Mouse (Mus musculus) heart, postnatal 0 days (tissue): ENCODE measurements at regions not wholly inside any gene's neighbourhood (a gene's known extent, or its start where the extent isn't known, plus 50 kb on each side); places are given as distances from the start of the nearest gene placed in this dataset.

ENCODE experiments used
- CTCF ChIP-seq: IDR thresholded peaks from 2 replicates; pipeline ENCODE4 v1.5.1; 2016; ENCODE audit warnings: antibody characterized with exemption, control low read depth, low read depth
- EP300 ChIP-seq: IDR thresholded peaks from 2 replicates; pipeline ENCODE4 v1.6.1; 2016; ENCODE audit warnings: antibody characterized with exemption, low read depth

GRCm38 (mm10) chr11:16602947-16603346 lies 94.7 kb upstream of the Sec61g start:
- TF ChIP-seq CTCF (no peak), EP300 (no peak)
